In genomic region chr7:81059388-81059787, GRCm38 (mm10) we compare ENCODE assay signal across 13 mouse cellular contexts. TPM values are rescaled to one million over a fixed set of nuclear protein-coding genes. Genes with fewer than 3 reads are reported as not detected.
DNase-seq lines count a peak whose midpoint lies in the region; ATAC-seq and TF ChIP-seq lines count a peak whose summit lies in the region.
"Had no signal": no experiment of that assay in that cellular context is flagged by ENCODE, and none has a peak within 500 bp of the region (broad histone marks: within the 10 kb centered on the region; RNA-seq: fewer than 3 reads in every experiment).

No protein-coding gene starts in this region.

- no peaks in the 10 kb centered on the region for H3K36me3 ChIP-seq in hindbrain, embryonic 16.5 days (ENCODE audit: control insufficient read depth, insufficient read depth, low read length)
- no peaks in the 10 kb centered on the region for H3K36me3 ChIP-seq in hindbrain, embryonic 14.5 days (replicated peaks; ENCODE audit: control insufficient read depth, insufficient read depth)
- peaks cover 21% of the 10 kb centered on the region for H3K36me3 ChIP-seq in G1E (replicated peaks)
- 0 out of 2 replicates have a peak, but pooled peaks cover 6% of the 10 kb centered on the region for H3K36me3 ChIP-seq in heart, postnatal 0 days (replicated peaks; ENCODE audit: control insufficient read depth, insufficient read depth, low read length)
- H3K36me3 ChIP-seq: neural tube, embryonic 13.5 days had no signal

- no peak overlapping the region for H3K4me2 ChIP-seq in hindbrain, embryonic 16.5 days (ENCODE audit: low read length)
- H3K4me2 ChIP-seq in hindbrain, embryonic 14.5 days (replicated peaks): no peak overlapping the region
- peak overlapping the region; percentile 71 for H3K4me2 ChIP-seq in heart, postnatal 0 days (ENCODE audit: low read depth, low read length)
- H3K4me2 ChIP-seq: neural tube, embryonic 13.5 days had no signal

- no peak overlapping the region for H3K27ac ChIP-seq in hindbrain, embryonic 16.5 days (ENCODE audit: low read depth, low read length)
- H3K27ac ChIP-seq in hindbrain, embryonic 14.5 days: no peak overlapping the region
- peak overlapping the region; percentile 93 for H3K27ac ChIP-seq in heart, postnatal 0 days (ENCODE audit: low read depth)
- H3K27ac ChIP-seq: neural tube, embryonic 13.5 days had no signal

- no peaks in the 10 kb centered on the region for H3K27me3 ChIP-seq in hindbrain, embryonic 16.5 days (replicated peaks; ENCODE audit: control insufficient read depth, insufficient read depth, low read length)
- no peaks in the 10 kb centered on the region for H3K27me3 ChIP-seq in hindbrain, embryonic 14.5 days (ENCODE audit: control insufficient read depth, insufficient read depth, low read length)
- no peaks in the 10 kb centered on the region for H3K27me3 ChIP-seq in G1E (ENCODE audit: insufficient read depth, low read length)
- no peaks in the 10 kb centered on the region for H3K27me3 ChIP-seq in heart, postnatal 0 days (ENCODE audit: control insufficient read depth, insufficient read depth, low read length)
- H3K27me3 ChIP-seq: neural tube, embryonic 13.5 days had no signal

- no peaks in the 10 kb centered on the region for H3K4me1 ChIP-seq in hindbrain, embryonic 16.5 days (ENCODE audit: control insufficient read depth, insufficient read depth, low read depth, low read length)
- H3K4me1 ChIP-seq in hindbrain, embryonic 14.5 days (replicated peaks; ENCODE audit: control insufficient read depth, insufficient read depth, low read length): no peaks in the 10 kb centered on the region
- peaks cover 57% of the 10 kb centered on the region for H3K4me1 ChIP-seq in G1E (ENCODE audit: insufficient read depth, low read depth, low read length)
- H3K4me1 ChIP-seq in heart, postnatal 0 days (ENCODE audit: control insufficient read depth, insufficient read depth): peaks cover 24% of the 10 kb centered on the region
- H3K4me1 ChIP-seq: neural tube, embryonic 13.5 days had no signal

- peak; percentile 71 for ATAC-seq in hindbrain, embryonic 16.5 days
- no peak for ATAC-seq in hindbrain, embryonic 14.5 days (ENCODE audit: low FRiP score)
- no peak for ATAC-seq in G1E (ENCODE audit: extremely low read depth, insufficient number of reproducible peaks, low FRiP score, poor library complexity, severe bottlenecking)
- ATAC-seq in heart, postnatal 0 days (ENCODE audit: insufficient read depth, low read depth): peak; percentile 30
- ATAC-seq: forebrain, embryonic 16.5 days had no signal

- TF ChIP-seq CTCF in G1E (IDR thresholded peaks at IDR 0.05; ENCODE audit: low read depth, low read length): no peak
- no peak for TF ChIP-seq CTCF in heart, postnatal 0 days (IDR thresholded peaks at IDR 0.05; ENCODE audit: low read depth)

- no peak overlapping the region for H3K9ac ChIP-seq in hindbrain, embryonic 16.5 days (ENCODE audit: low read depth, low read length)
- H3K9ac ChIP-seq in hindbrain, embryonic 14.5 days: no peak overlapping the region
- H3K9ac ChIP-seq in heart, postnatal 0 days (replicated peaks; ENCODE audit: low read depth, low read length): peak overlapping the region; percentile 70; the same call in 1 of the 2 replicates
- H3K9ac ChIP-seq: neural tube, embryonic 13.5 days had no signal

- H3K4me3 ChIP-seq in hindbrain, embryonic 16.5 days (ENCODE audit: low read length): no peak overlapping the region
- no peak overlapping the region for H3K4me3 ChIP-seq in hindbrain, embryonic 14.5 days (replicated peaks; ENCODE audit: low read length)
- H3K4me3 ChIP-seq in G1E (ENCODE audit: low read depth, low read length): peak overlapping the region; percentile 37; the same call in 1 of the 2 replicates
- H3K4me3 ChIP-seq in heart, postnatal 0 days (ENCODE audit: low read depth, low read length): peak overlapping the region; percentile 47
- H3K4me3 ChIP-seq: neural tube, embryonic 13.5 days had no signal

- no peak for TF ChIP-seq EP300 in heart, postnatal 0 days (IDR thresholded peaks at IDR 0.05; ENCODE audit: low read depth)

- no peak for DNase-seq in hindbrain, embryonic 14.5 days (ENCODE audit: low spot score)
- no peak for DNase-seq in G1E (ENCODE audit: low spot score)
- DNase-seq in heart, adult 18-20 months: peak; percentile 67
- peak; percentile 50 for DNase-seq in heart, postnatal 0 days (ENCODE audit: low spot score)
- DNase-seq in layer of hippocampus, postnatal 10 days (ENCODE audit: low spot score in 2 of 2): no peak
- DNase-seq in cerebellum, postnatal 36 days: no peak
- DNase-seq: liver; lung, postnatal 4 days; midbrain, embryonic 14.5 days had no signal

- H3K9me3 ChIP-seq in hindbrain, embryonic 16.5 days (ENCODE audit: control insufficient read depth, low read length): no peaks in the 10 kb centered on the region
- no peaks in the 10 kb centered on the region for H3K9me3 ChIP-seq in hindbrain, embryonic 14.5 days (ENCODE audit: control insufficient read depth, low read length)
- no peaks in the 10 kb centered on the region for H3K9me3 ChIP-seq in G1E (replicated peaks)
- H3K9me3 ChIP-seq in heart, postnatal 0 days (replicated peaks; ENCODE audit: control insufficient read depth, low read length): no peaks in the 10 kb centered on the region
- H3K9me3 ChIP-seq: neural tube, embryonic 13.5 days had no signal

- WGBS in hindbrain, embryonic 16.5 days: 81% methylated on average over 5 of the region's 5 CpGs
- WGBS in hindbrain, embryonic 14.5 days: 79% methylated on average over 5 of the region's 5 CpGs
- WGBS in heart, postnatal 0 days: 21% methylated on average over 5 of the region's 5 CpGs

RNA-seq across cellular contexts. Expression of gene Alpk3, which starts 2.0 kb away (rescaled TPM):
- polyA plus RNA-seq in hindbrain, embryonic 16.5 days (2015; fragmentation: Nextera tagmentation; extraction: Ambion mirVana): 0.10 and 0.27 TPM in 2 replicates
- 0.16 and 0.17 TPM in 2 replicates for polyA plus RNA-seq in hindbrain, embryonic 14.5 days (2014; fragmentation: Nextera tagmentation; extraction: Ambion mirVana)
- total RNA-seq in G1E (2014; fragmentation: Nextera tagmentation) (13.8 and 16.6 TPM in 2 replicates), G1E (2017) (3.1 and 3.9 TPM in 2 replicates)
- 5.7 and 7.7 TPM in 2 replicates for polyA plus RNA-seq in G1E (2012)
- total RNA-seq in heart, adult 18-20 months (2021): 100 to 1,000 TPM; 112 to 119 TPM
- total RNA-seq in heart, postnatal 0 days (2014; rRNA removed; ENCODE audit: low replicate concordance): 42.9 and 70.8 TPM in 2 replicates
- 18.3 and 19.1 TPM in 2 replicates for polyA plus RNA-seq in heart, postnatal 0 days (2015; fragmentation: Nextera tagmentation; extraction: Ambion mirVana)
- 1 to 10 TPM; 1.0 to 1.2 TPM for total RNA-seq in layer of hippocampus, postnatal 10 days (2021)

RNA-seq across cellular contexts. Expression of gene Slc28a1, which starts 55.2 kb away (rescaled TPM):
- polyA plus RNA-seq in hindbrain, embryonic 16.5 days (2015; fragmentation: Nextera tagmentation; extraction: Ambion mirVana): 0.05 TPM in 1 of 2 replicates, not detected in the other
- polyA plus RNA-seq in hindbrain, embryonic 14.5 days (2014; fragmentation: Nextera tagmentation; extraction: Ambion mirVana): not detected in 2 replicates
- total RNA-seq in G1E (2014; fragmentation: Nextera tagmentation): not detected in 2 replicates
- total RNA-seq in G1E (2017): not detected in 2 replicates
- not detected in 2 replicates for polyA plus RNA-seq in G1E (2012)
- total RNA-seq in heart, adult 18-20 months (2021): under 1 TPM; 0.12 to 0.21 TPM
- not detected in 2 replicates for total RNA-seq in heart, postnatal 0 days (2014; rRNA removed; ENCODE audit: low replicate concordance)
- 0.04 and 0.05 TPM in 2 replicates for polyA plus RNA-seq in heart, postnatal 0 days (2015; fragmentation: Nextera tagmentation; extraction: Ambion mirVana)
- total RNA-seq in layer of hippocampus, postnatal 10 days (2021): not detected
- total RNA-seq: adrenal gland, adult 8-10 months had no signal
- polyA plus RNA-seq: forebrain, embryonic 16.5 days; midbrain, embryonic 14.5 days; neural tube, embryonic 13.5 days had no signal

Comparison
In these comparisons a context has a peak if more than half of its experiments do, and no peak if none do; other contexts are left out.
1. ATAC-seq: peak in hindbrain, embryonic 16.5 days (single experiment) and heart, postnatal 0 days (single experiment); none in hindbrain, embryonic 14.5 days (single experiment) and G1E (single experiment).
2. H3K4me3 ChIP-seq: peak in G1E (single experiment) and heart, postnatal 0 days (single experiment); none in hindbrain, embryonic 16.5 days (single experiment) and hindbrain, embryonic 14.5 days (single experiment).
3. DNase-seq: peak in heart, adult 18-20 months (2 of 2) and heart, postnatal 0 days (single experiment); none in hindbrain, embryonic 14.5 days (single experiment), G1E (single experiment), layer of hippocampus, postnatal 10 days (0 of 2) and cerebellum, postnatal 36 days (0 of 2).